Mouse (Mus musculus) urinary bladder, postnatal 25 days (tissue): Measurements from ENCODE around the gene Rchy1.

Source experiments
- DNase-seq: peaks from one replicate; pipeline ENCODE4 v3.0.0; 2022; ENCODE audit warnings: low spot score

Rchy1 gene

DNA sequence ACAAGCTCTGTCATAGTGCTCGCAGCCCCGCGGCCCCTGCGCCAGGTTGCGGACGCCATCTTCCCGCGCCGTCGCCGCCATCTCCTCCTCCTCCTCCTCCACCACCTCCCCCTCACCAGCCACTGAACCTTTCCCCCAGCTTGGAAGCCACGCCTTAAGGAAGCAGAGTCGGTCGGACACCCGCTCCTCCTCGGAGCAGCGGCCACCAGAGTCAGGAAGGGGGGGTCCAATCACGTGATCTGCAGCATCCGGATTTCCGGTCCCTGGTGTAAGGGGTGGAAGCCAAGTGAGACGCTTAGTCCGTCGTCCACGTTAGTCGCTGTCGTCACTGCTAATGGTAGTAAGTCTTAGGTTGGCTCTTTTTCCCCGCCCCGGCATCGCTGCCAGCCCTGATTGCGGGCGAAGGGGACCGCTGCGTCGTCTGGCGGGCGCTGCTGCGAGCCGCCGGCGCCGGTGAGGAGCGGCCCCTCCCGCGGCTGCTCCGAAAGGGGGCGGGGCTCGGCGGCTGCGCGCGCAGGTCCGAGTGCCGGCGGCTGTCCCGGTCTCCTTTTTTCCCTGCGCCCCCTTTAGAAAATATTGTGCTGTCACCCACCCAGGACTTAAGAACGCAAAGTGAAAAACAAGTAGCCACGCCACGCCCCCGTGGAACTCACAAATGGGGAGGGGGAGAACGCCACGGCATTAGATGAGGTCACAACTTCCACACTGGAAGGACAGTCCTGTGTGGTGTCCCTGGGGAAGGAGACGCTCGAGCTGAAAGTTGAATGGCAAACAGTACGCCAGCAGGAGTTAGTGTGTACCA lies at the start of gene Rchy1:
TSS of gene Rchy1 (minus strand) at position 430 of the 802 bp plus-strand sequence.
- peak; percentile 93 for DNase-seq

DNA sequence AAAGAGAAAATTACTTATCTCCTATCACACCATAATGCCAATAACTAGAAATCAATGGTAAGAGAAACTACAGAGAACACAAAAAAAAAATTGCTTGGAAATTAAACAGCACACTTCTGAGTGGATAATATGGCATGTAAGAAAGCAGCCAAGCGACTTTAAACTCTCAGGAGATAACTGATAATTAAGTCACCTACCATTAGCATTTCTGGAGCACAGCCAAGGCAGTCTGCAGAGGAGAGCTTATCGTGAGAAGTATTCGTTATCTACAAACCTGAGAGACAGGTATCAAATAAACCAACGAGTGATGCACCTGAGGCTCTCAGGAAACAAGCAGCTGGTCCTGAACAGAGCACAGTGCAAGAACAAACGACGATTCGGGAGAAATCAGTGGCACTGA lies 48.9 kb upstream of the Rchy1 start:
- DNase-seq: no peak

DNA sequence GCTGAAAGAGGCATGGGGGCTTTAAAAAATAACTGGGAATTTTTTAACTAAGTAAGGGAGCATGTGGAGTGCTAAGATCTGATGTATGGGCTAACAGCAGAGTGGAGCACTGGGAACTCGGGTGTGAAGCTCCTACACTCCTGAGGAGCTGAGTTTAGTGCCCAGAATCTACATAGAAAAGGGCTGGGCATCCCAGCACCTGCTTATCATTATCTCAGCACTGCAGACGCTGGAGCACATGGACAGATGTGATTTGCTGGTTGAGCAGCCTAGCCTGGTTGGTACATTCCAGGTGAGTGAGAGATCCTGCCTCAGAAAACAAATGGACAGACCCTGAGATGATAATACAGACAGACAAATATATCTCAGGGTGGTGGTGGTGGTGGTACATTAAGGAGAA lies 47.0 kb upstream of the Rchy1 start:
- DNase-seq: no peak

DNA sequence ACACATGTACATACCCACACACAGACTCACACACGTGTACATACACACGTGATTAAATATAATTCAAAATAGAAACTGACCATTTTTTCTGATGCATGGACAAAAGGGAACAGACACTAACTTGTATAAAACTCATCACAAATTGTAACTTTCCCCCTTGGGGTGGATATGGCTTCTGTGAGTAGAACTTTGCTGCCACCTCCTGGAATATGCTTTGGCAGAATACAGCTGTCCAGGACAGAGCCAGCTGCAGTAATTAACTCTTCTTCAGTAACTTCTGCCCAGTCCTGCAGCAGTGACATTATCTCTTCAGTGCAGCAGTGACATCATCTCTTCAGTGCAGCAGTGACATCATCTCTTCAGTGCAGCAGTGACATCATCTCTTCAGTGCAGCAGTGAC lies 40.1 kb upstream of the Rchy1 start:
- DNase-seq: no peak

DNA sequence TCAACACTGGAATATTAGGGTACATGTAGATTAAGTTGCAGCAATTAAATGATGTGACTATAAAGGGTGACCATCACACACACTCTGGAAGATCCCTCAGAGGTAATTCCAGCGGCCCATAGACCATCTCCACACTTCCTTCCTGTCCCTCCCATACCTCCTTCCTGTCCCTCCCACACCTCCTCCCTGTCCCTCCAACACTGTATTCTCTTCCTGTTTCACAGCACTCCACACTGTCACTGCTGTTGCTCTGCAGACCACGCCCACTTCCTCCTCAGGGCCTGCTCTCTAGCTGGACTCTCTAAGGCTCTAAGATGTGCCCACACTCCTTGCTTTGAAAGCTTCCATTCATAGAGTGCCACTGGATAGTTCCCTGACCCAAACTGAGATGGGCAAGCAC lies 37.9 kb upstream of the Rchy1 start:
- DNase-seq: no peak

DNA sequence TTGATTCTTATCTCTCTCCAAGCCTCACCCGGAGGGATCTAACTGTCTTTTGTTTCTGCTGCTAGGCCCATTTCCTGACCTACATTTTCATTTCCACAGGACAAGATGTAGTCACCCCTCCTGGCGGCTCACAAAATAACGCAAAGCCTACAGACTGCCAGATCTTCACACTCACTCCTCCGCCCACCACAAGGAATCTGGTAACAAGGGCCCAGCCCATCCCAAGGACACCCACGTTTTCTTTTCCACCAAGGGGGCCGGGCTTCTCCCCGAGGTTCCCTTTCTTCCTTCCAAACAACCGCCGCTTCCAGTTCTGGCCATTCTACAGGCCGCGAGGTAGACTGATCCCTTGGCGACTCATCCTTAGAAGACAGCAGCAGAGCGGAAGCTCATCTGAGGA lies 31.7 kb upstream of the Rchy1 start:
- no peak for DNase-seq

DNA sequence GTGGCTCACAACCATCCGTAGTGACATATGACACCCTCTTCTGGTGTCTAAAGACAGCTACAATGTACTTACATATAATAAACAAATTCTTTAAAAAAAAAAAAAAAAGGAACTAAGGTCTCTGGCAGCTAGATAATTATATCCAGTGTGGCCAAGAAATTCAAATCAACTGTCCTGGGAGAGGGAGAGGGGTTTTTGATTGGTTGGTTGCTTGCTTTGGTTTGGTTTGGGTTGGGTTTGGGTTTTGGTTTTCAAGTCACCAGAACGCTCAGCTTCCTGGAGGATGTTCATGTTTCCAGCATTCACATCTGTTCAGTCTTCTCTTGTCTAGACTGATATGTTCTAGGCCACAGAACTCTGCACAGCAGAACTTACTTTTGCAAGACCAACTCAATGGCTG lies 30.2 kb upstream of the Rchy1 start:
- no peak for DNase-seq

DNA sequence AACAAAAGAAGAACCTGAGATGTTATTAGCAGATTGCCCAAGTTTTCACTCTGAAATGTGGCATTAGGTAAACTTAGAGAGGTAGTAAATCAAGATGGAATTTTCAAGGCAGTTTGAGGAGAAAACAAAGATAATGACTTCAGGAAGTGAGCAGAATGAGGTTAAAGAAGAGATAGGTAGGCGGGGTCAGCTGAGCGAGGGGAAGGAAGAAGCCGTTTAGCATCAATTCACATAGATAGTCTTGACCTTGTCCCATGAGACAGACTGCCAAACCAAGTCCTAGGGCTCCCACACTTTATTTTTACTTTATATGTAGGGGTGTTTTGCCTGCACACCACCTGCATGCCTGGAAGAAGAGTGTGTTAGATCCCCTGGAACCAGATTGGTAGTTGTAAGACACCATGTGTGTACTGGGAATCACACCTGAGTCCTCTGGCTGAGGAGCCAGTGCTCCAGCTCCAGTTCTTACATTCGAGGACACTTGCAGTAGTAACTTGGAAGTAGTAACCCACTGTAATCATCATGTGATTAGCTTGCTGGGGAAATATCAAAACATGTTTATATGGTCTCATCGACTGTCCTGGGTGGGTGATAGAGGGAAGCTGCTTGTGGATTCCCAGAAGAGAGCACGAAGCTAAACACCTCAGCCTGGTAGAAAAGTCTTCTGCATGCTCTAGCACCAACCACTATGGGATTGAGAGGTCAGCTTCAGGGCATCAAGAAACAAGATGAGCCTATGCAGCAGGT lies 28.5 kb upstream of the Rchy1 start:
- no peak for DNase-seq

DNA sequence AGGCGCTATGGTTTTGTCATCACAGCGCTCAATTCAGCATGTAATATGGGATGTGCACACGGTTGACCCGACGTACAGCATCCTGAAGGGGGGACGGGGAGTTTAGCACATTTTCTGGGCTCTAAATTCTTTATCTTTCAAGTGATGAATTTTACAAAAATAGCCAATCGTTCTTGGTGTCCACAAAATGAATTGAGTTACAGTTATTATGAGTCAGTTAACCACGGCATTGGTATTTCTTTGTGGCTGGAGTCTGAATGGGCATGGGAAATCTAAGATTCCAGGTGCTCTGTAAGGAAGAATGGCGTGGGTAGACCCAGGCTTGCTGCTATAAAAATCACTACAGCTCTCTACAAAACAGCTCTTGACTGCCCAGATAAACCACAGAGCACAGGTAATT lies 26.4 kb upstream of the Rchy1 start:
- no peak for DNase-seq

DNA sequence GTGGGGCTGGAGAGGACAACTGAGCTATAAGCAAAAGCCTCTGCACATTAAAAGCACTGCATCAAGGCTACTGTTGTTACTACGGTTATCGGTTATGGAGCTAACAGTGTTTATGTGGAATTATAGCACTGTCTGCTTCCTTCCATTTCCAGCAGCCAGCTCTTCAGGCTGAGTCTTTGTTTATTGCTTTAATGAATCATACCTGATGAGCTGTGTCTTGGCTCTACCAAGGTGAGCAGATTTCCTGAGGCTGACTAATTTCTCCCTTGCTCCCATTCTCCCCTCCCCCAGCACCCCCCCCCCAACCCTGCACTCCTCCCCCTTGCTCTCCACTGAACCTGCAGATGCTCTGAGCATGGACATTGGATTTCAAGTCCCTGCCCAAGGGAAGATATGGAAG lies 24.9 kb upstream of the Rchy1 start:
- DNase-seq: no peak

DNA sequence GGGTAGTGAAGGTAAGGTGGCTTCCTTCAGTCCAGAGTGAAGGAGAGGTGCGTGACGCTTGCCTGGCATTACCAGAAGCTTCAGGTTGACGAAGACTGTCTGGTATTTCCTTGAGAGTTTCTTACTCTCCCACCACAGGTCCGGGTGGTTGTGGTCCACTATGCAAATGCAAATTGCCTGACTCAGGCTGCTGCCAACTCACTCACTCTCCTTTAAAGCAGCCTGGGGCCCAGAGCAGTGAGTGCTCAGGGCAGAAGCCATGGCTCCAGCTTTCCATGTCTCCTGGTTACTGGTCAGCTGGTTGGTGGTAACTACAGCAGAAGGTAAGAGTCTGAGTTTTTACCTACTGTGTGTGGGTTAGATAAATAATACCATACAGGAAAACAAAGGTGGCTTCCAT lies 24.4 kb upstream of the Rchy1 start, which contains the start of gene Odaph:
TSS of gene Odaph (plus strand) at position 240 of the 400 bp plus-strand sequence.
- DNase-seq: no peak

DNA sequence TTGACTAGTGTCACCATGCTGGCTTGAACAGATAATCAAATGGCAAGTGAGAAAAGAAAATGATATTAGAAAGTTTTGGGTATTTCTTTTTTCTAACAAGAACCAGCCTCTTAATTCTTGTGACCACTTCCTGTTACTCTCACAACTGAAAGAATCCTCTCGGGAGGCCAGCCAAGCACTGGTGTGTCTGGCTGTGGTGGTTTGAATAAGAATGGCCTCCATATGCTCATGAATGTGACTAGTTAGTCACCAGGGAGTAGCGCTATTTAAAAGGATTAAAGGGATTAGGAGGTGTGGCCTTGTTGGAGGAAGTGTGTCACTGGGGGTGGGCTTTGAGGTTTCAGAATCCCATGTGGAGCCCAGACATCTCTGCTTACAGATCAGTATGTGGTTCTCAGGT lies 22.9 kb upstream of the Rchy1 start:
- no peak for DNase-seq

DNA sequence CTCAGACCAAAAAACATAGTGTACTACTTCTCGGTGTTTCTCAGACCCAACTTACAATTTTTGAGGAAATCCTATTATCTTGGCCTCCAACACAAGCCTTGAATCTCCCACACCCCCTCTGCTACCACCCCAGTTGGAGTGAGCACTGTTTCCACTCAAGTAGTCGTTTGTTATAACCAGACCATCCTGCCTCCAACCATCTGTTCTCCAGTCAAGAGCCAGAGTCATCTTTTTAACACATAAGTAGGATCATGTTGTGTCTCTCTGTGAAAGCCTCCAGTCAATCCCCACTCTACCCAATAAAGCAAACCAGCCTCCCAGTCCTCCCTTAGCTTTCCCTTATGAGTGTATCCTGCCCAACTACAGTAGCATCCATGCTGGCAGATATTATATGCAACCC lies 20.6 kb upstream of the Rchy1 start:
- DNase-seq: no peak

DNA sequence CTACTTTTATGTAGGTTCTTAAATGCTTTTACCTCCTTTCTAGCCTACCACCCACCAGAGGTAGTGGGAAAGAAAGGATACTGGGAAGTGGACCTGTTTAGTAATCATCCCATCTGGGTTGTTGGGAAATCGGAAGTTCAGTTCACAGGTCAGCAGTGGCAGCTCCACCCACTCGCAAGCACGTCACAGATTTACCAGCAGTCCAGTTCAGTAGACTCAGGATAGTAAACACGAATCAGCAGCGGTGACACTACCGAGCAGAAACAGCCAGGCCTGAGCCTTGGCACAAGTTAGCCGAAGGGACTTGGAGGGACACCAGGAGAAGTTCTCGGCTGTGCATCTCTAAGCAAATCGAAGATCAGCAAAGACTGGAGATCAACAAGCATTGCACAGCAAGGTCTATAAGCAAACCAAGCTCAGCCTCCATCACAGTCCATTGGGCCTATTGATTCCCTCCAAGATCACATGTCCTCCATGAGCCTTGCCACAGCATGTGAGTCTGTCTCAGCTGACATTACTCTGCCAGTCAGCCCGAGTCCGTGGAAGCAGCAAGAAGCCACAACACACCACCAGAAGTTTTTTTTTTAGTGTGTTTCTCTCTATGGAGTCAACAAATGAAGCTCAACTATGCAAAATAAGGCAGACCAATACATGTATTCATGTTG lies 18.4 kb upstream of the Rchy1 start:
- DNase-seq: no peak

DNA sequence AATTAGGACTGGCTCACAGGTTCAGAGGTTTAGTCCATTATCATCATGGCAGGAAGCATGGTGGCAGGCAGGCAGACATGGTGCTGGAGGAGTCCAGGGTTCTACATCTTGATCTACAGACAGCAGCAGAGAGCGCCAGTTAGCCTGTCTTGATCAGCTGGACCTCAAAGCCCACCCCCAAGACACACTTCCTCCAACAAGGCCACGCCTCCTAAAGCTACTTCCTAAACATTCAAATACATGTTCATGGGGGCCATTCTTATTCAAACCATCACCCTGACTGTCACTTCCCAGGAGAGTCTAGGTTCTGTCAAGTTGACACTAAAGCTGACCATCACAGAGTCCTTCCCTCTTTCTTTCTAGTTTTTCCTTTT lies 14.5 kb upstream of the Rchy1 start:
- no peak for DNase-seq

DNA sequence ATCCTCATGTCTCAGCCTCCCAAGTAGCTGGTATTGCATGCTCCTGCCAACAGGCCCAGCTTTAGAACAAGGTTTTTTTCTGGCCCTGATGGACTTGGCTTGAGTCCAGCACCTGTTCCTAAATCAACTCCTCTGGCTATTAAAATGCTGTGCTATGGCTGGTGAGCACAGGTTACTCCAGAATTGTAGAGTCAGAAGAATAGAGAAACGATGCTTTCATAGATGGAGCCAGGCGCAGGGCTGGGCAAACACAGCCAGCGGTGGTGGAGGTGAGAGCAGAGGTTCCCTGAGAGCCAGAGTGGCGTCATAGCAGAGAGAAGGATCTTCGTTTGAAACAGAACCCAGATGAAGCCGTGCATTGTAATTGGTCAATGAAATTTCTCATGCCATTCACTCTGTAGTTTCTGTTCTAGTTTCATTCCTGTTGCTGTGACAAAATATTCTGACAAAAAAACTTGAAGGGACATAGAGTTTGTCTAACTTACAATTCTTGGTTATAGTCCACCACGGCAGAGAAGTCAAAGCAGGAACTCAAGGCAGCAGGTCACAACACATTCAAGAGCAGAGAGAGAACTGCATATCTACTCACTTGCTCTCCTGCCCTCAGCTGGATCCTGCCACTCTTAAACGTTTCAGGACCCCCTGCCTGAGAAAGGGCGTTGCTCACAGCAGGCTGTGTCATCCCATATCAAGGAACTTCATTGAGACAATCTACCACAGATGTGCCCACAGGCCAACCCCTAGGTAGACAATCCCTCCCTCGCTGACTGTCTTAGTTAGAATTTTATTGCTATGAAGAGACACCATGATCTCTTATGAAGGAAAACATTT lies 13.9 kb upstream of the Rchy1 start:
- no peak for DNase-seq

DNA sequence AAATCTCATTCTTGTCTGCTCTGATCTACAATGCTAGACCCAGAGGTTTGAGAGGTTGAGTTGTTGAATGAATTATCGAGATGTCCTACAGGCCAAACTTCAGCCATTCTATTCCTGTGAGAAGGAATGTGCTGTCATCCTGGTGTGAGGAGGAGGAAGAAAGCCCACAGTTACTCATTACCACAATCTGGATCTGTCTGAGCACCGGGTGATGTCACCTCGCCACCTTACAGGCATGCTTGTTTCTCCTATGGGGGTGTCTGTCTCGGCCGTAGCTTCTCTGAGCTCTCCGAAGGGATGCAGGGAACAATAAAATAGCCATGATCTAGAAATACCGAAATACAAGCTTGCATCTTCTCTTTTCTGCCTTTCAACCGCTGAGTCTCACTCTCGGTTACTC lies 12.9 kb upstream of the Rchy1 start:
- DNase-seq: no peak

DNA sequence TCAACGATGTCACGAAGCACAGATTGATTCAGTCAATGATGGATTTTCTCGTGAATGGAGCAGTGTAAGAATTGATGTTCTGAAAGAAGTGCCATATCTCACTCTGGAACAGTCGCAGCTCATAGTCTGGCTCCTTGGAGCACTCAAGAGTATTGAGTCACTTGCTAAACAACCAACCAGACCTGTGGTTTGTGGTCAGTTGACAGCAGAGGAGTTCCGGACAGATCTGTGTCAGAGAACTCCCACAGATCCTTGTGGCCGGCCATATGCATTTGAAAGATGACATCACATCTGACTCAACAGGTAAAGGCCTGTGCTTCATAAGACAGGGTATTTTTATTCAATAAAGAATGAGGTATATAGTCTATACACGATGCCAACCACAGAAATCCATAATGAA lies 11.1 kb upstream of the Rchy1 start:
- no peak for DNase-seq

DNA sequence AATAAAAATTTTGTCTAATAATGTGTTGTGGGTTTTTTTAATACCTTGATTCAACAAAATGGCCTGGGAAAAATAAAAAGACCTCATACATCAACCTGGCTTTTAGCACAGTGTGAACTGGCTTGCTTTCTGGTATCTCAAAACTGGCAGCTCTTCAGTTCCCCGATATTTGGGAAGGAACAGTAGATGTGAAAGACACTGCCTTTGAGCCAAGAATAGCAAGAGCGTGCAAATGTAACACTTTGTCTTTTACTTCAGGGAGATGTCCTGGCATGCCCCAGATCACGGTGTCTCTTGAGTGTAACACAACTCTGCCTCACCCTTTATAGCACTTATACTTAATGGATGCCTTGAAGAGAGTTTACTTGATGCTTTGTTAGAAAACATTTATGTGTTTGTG lies 9.2 kb upstream of the Rchy1 start:
- no peak for DNase-seq

DNA sequence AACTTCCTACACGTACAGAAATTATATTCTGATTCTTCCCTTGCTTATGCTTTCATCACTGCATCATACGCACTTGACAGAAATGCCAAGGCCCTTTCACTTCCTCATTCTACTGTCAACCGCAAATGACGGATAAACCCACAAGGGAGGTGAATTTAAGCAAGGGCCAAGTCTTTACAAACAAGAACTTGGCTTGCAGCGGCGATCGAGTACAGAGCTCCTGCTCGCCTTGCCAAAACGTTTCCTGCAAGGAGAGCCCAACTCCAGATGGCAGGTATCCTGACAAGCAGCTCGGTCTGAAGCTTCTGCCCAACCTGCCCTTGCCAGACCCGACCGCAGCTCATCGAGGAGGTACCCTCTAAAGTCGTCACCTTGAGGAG lies 619 bp downstream of the Rchy1 start:
- no peak for DNase-seq

DNA sequence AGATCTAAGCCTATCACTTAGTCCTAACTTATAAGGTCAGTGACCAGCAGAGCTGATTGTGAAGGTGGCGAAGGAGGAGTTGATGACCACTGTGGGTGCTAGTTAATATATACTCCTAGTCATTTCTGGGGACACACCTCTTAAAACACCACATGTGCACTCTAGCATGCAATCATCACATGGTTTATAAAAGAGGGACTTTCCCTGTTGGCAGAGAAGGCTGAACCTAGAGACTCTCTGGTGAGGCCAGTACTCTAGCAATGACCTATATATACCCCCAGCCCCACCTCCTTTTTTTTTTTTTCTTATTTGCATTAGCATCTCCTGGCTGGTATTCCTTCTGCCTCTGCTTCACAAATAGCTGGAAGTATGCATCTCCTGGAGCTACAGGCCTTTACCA lies 1.5 kb downstream of the Rchy1 start:
- no peak for DNase-seq

DNA sequence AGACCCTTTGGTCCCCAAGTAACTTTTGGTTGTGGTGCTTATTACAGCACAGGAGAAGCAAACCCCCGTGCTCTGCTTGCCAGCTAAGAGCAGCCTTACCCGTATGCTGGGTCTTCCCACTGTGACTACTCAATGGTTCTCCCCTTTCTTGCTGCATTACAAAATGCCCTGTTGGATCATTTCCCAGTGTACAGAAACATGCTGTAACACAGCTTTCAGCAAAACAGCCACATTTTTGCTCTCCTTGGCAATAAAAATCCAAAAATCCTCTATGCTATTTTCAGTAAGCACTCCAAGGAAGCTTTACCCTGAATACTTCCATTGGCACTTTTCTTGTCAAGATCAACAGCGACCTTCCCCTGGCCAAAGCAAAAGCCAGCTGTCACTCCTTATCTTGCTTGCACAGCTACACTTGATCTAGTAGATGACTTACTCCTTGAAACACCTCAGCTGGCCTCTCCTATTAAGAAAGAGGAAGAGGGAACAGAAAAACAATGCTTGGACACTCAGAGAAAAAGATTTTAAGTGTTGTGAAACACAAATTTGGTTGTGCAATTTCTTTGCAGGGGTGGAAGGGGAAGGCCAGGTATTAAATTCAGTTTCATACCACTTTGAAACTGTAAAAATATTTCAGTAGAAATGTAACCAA lies 2.1 kb downstream of the Rchy1 start:
- DNase-seq: no peak
